In the genomic region with DNA sequence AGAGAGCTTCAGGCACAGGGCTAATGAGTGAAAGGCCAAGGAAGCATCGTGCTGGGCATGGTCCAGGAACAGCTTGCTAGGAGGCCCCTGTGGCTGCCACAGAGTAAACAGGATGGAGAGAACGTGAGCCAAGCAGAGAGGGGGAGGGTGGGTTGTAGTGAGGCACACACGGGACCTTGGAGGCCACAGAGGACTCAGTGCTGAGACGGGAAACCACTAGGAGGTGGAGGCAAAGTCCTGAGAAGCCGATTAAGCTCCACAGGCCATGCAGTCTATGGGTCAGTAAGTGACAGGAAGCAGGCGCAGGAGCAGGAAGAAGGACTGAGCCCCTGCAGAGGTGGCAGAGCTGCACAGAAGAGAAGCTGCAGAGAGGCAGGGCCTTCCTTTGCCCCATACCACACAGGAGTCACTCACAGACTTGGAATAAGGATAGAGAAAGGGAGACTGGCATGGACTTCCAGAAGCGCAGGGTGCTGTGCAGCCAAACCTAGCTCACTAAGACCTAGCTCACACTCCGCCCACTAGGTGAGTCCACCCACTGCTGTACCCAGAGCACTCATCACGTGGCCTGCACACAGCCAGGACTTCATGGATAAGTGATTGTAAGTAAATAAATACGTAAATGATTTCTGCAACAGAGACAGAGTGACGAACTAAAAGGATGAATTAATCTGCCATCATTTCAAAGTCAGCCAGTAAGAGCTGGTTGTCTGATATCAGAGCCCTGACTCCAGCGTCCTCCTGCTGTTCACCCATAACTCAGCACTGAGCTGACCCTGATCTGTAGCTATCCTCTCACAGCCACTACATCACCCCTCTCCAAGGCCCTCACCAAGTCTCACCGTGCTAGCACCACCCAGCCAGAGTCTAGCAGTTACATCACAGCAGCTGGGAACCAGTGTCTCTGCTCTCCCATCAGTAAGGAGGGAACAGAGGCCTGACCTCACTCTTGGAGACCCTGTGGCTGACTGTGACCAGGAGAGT, we compare ENCODE assay signal across 8 mouse cellular contexts. TPM values are rescaled to one million over a fixed set of nuclear protein-coding genes. Genes with fewer than 3 reads are reported as not detected.
DNase-seq lines count a peak whose midpoint lies in the region; ATAC-seq and TF ChIP-seq lines count a peak whose summit lies in the region.

No protein-coding gene starts in this region.

- H3K9ac ChIP-seq in midbrain, embryonic 14.5 days (replicated peaks; ENCODE audit: low read length), result no peak overlapping the region
- H3K9ac ChIP-seq in liver, embryonic 14.5 days (replicated peaks), result no peak overlapping the region

- peaks cover 76% of the 10 kb centered on the region for H3K36me3 ChIP-seq in midbrain, embryonic 14.5 days (ENCODE audit: control insufficient read depth, insufficient read depth, low read length)
- H3K36me3 ChIP-seq in midbrain, embryonic 10.5 days, result peaks cover 51% of the 10 kb centered on the region
- peaks cover 46% of the 10 kb centered on the region for H3K36me3 ChIP-seq in heart, embryonic 10.5 days
- peaks cover under 1% of the 10 kb centered on the region; the same call in 1 of the 2 replicates for H3K36me3 ChIP-seq in kidney, adult 2 months (ENCODE audit: control insufficient read depth, insufficient read depth, low read length)
- peaks cover 4% of the 10 kb centered on the region for H3K36me3 ChIP-seq in liver, embryonic 14.5 days (replicated peaks; ENCODE audit: control insufficient read depth, insufficient read depth, low read depth)

- H3K27me3 ChIP-seq in midbrain, embryonic 14.5 days (ENCODE audit: control insufficient read depth, insufficient read depth, low read length), result no peaks in the 10 kb centered on the region
- H3K27me3 ChIP-seq in midbrain, embryonic 10.5 days (ENCODE audit: low read depth, poor library complexity, severe bottlenecking), result no peaks in the 10 kb centered on the region
- H3K27me3 ChIP-seq in heart, embryonic 10.5 days (ENCODE audit: insufficient read depth, poor library complexity, severe bottlenecking), result no peaks in the 10 kb centered on the region
- no peaks in the 10 kb centered on the region for H3K27me3 ChIP-seq in kidney, adult 2 months (replicated peaks; ENCODE audit: control insufficient read depth, insufficient read depth, low read length)
- H3K27me3 ChIP-seq in liver, embryonic 14.5 days (ENCODE audit: control insufficient read depth, insufficient read depth, low read length), result no peaks in the 10 kb centered on the region

- TF ChIP-seq CTCF in kidney, adult 2 months (conservative IDR thresholded peaks at IDR 0.05; ENCODE audit: insufficient read depth, insufficient read length, low read depth, low read length), result no peak
- no peak for TF ChIP-seq CTCF in liver, embryonic 14.5 days (IDR thresholded peaks at IDR 0.05; ENCODE audit: low read depth)

- TF ChIP-seq EP300 in liver, embryonic 14.5 days (IDR thresholded peaks at IDR 0.05; ENCODE audit: low read depth), result no peak

- H3K27ac ChIP-seq in midbrain, embryonic 14.5 days (replicated peaks; ENCODE audit: low read depth, low read length), result no peak overlapping the region
- no peak overlapping the region for H3K27ac ChIP-seq in midbrain, embryonic 10.5 days (replicated peaks)
- peak overlapping the region; percentile 59 for H3K27ac ChIP-seq in heart, embryonic 10.5 days
- H3K27ac ChIP-seq in kidney, adult 2 months (ENCODE audit: insufficient read depth, low read depth, low read length), result peak overlapping the region; percentile 65
- H3K27ac ChIP-seq in liver, embryonic 14.5 days, result no peak overlapping the region

- no peak overlapping the region for H3K4me2 ChIP-seq in midbrain, embryonic 14.5 days (ENCODE audit: low read length)
- no peak overlapping the region for H3K4me2 ChIP-seq in liver, embryonic 14.5 days (ENCODE audit: low read depth)

- peak; percentile 40 for DNase-seq in midbrain, embryonic 14.5 days
- DNase-seq in midbrain, embryonic 10.5 days (ENCODE audit: low spot score), result no peak
- DNase-seq in cerebellum, adult 9-11 months, result peak; percentile 96
- DNase-seq in heart, embryonic 10.5 days (ENCODE audit: low spot score), result no peak
- peak; percentile 91 for DNase-seq in kidney, adult 2 months
- DNase-seq in liver, embryonic 14.5 days (ENCODE audit: low read depth in 3 of 3, low spot score in 3 of 3), result no peak
- peak; percentile 67 for DNase-seq in testis, postnatal 14 days (ENCODE audit: low spot score)
- DNase-seq in right cerebral cortex, postnatal 4 days, result no peak

- 69% methylated on average over 13 of the region's 13 CpGs for WGBS in midbrain, embryonic 14.5 days
- 63% methylated on average over 13 of the region's 13 CpGs for WGBS in midbrain, embryonic 10.5 days
- WGBS in heart, embryonic 10.5 days, result 50% methylated on average over 13 of the region's 13 CpGs
- 23% methylated on average over 13 of the region's 13 CpGs for WGBS in kidney, adult 2 months
- 40% methylated on average over 13 of the region's 13 CpGs for WGBS in liver, embryonic 14.5 days (ENCODE audit: insufficient replicate concordance)

- no peak overlapping the region for H3K4me3 ChIP-seq in midbrain, embryonic 14.5 days (replicated peaks; ENCODE audit: low read depth, low read length)
- no peak overlapping the region for H3K4me3 ChIP-seq in midbrain, embryonic 10.5 days
- H3K4me3 ChIP-seq in heart, embryonic 10.5 days, result no peak overlapping the region
- H3K4me3 ChIP-seq in kidney, adult 2 months (ENCODE audit: insufficient read depth, low read depth, low read length), result no peak overlapping the region
- H3K4me3 ChIP-seq in liver, embryonic 14.5 days (ENCODE audit: insufficient read depth in 1 of 2, low read depth in 2 of 2, low read length in 2 of 2), result no peak overlapping the region

- H3K9me3 ChIP-seq in midbrain, embryonic 14.5 days (ENCODE audit: control insufficient read depth, low read length), result no peaks in the 10 kb centered on the region
- H3K9me3 ChIP-seq in midbrain, embryonic 10.5 days (replicated peaks), result no peaks in the 10 kb centered on the region
- H3K9me3 ChIP-seq in heart, embryonic 10.5 days, result no peaks in the 10 kb centered on the region
- no peaks in the 10 kb centered on the region for H3K9me3 ChIP-seq in liver, embryonic 14.5 days (ENCODE audit: control insufficient read depth, low read length)

- TF ChIP-seq POLR2A in kidney, adult 2 months (IDR thresholded peaks at IDR 0.05; ENCODE audit: low read depth, low read length), result no peak

- no peaks in the 10 kb centered on the region for H3K4me1 ChIP-seq in midbrain, embryonic 14.5 days (ENCODE audit: control insufficient read depth, insufficient read depth, low read length)
- 0 out of 2 replicates have a peak, but pooled peaks cover 3% of the 10 kb centered on the region for H3K4me1 ChIP-seq in midbrain, embryonic 10.5 days
- H3K4me1 ChIP-seq in heart, embryonic 10.5 days, result peaks cover 9% of the 10 kb centered on the region
- H3K4me1 ChIP-seq in kidney, adult 2 months (ENCODE audit: control insufficient read depth, insufficient read depth, low read length), result peaks cover 9% of the 10 kb centered on the region; the same call in 1 of the 2 replicates
- H3K4me1 ChIP-seq in liver, embryonic 14.5 days (replicated peaks; ENCODE audit: control insufficient read depth in 2 of 2, insufficient read depth in 2 of 2, low read length in 1 of 2), result 0 out of 4 replicates have a peak, but pooled peaks cover 0 to 3% of the 10 kb centered on the region in 2 experiments

- ATAC-seq in midbrain, embryonic 14.5 days (ENCODE audit: low FRiP score, low TSS enrichment), result no peak
- ATAC-seq in liver, embryonic 14.5 days (ENCODE audit: insufficient read depth), result peak; percentile 51

RNA-seq across cellular contexts. Expression of a gene that starts 30.6 kb away (rescaled TPM):
- 61.0 and 69.9 TPM in 2 replicates for polyA plus RNA-seq in midbrain, embryonic 14.5 days (2014; fragmentation: Nextera tagmentation; extraction: Ambion mirVana)
- polyA plus RNA-seq in midbrain, embryonic 10.5 days (2016; fragmentation: Nextera tagmentation; extraction: Ambion mirVana), result 72.3 and 78.2 TPM in 2 replicates
- polyA plus RNA-seq in heart, embryonic 10.5 days (2016; fragmentation: Nextera tagmentation; extraction: Ambion mirVana), result 82.8 and 83.0 TPM in 2 replicates
- 46.5 and 50.7 TPM in 2 replicates for polyA plus RNA-seq in kidney, adult 2 months (2012; rRNA removed)
- 9.7 and 10.9 TPM in 2 replicates for polyA plus RNA-seq in liver, embryonic 14.5 days (2012; rRNA removed)
- 22.1 and 26.1 TPM in 2 replicates for polyA plus RNA-seq in liver, embryonic 14.5 days (2014; fragmentation: Nextera tagmentation; extraction: Ambion mirVana)

RNA-seq across cellular contexts. Expression of a gene that starts 57.9 kb away (rescaled TPM):
- 4.9 and 5.6 TPM in 2 replicates for polyA plus RNA-seq in midbrain, embryonic 14.5 days (2014; fragmentation: Nextera tagmentation; extraction: Ambion mirVana)
- 7.2 and 9.3 TPM in 2 replicates for polyA plus RNA-seq in midbrain, embryonic 10.5 days (2016; fragmentation: Nextera tagmentation; extraction: Ambion mirVana)
- polyA plus RNA-seq in heart, embryonic 10.5 days (2016; fragmentation: Nextera tagmentation; extraction: Ambion mirVana), result 7.9 and 8.3 TPM in 2 replicates
- 14.8 and 16.3 TPM in 2 replicates for polyA plus RNA-seq in kidney, adult 2 months (2012; rRNA removed)
- polyA plus RNA-seq in liver, embryonic 14.5 days (2012; rRNA removed), result 1.5 and 1.9 TPM in 2 replicates
- 0.88 and 1.4 TPM in 2 replicates for polyA plus RNA-seq in liver, embryonic 14.5 days (2014; fragmentation: Nextera tagmentation; extraction: Ambion mirVana)

Comparison
In these comparisons a context has a peak if more than half of its experiments do, and no peak if none do; other contexts are left out.
1. DNase-seq: peak in midbrain, embryonic 14.5 days (single experiment), cerebellum, adult 9-11 months (single experiment), kidney, adult 2 months (single experiment) and testis, postnatal 14 days (single experiment); none in midbrain, embryonic 10.5 days (single experiment), heart, embryonic 10.5 days (single experiment), liver, embryonic 14.5 days (0 of 3) and right cerebral cortex, postnatal 4 days (single experiment).
2. H3K27ac ChIP-seq: peak in heart, embryonic 10.5 days (single experiment) and kidney, adult 2 months (single experiment); none in midbrain, embryonic 14.5 days (single experiment), midbrain, embryonic 10.5 days (single experiment) and liver, embryonic 14.5 days (single experiment).